Mouse (Mus musculus) ES-Bruce4 (cell line): ENCODE measurements around the gene Glrx2. TPM values are rescaled to one million over a fixed set of nuclear protein-coding genes. Genes with fewer than 3 reads are reported as not detected.

Experiments used
- H3K27ac ChIP-seq: 2 replicates; pipeline ENCODE4 v1.5.1; 2012; ENCODE audit warnings: low read length, inconsistent platforms; ENCODE audit not compliant: insufficient read depth
- H3K27me3 ChIP-seq: 2 replicates; pipeline ENCODE4 v1.6.1; 2012; ENCODE audit warnings: mild to moderate bottlenecking, low read length, inconsistent platforms; ENCODE audit not compliant: control insufficient read depth, poor library complexity, insufficient read depth, severe bottlenecking
- H3K36me3 ChIP-seq: 2 replicates; pipeline ENCODE4 v1.6.1; 2012; ENCODE audit warnings: inconsistent platforms, mild to moderate bottlenecking, low read length, moderate library complexity; ENCODE audit not compliant: control insufficient read depth, poor library complexity, insufficient read depth, severe bottlenecking
- H3K4me1 ChIP-seq: one replicate; pipeline ENCODE4 v1.8.1; 2011; ENCODE audit warnings: low read length; ENCODE audit not compliant: control insufficient read depth, insufficient read depth
- H3K4me3 ChIP-seq: 2 replicates; pipeline ENCODE4 v1.5.1; 2011; ENCODE audit warnings: low read depth, mild to moderate bottlenecking, low read length
- H3K9ac ChIP-seq: 2 replicates; pipeline ENCODE4 v1.6.1; 2012; ENCODE audit warnings: low read depth, mild to moderate bottlenecking, inconsistent platforms; ENCODE audit not compliant: poor library complexity, severe bottlenecking
- H3K9me3 ChIP-seq: replicated peaks from 2 replicates; pipeline ENCODE4 v1.6.1; 2012; ENCODE audit warnings: mild to moderate bottlenecking, low read length, inconsistent platforms; ENCODE audit not compliant: control insufficient read depth, poor library complexity, insufficient read depth, severe bottlenecking
- CTCF ChIP-seq: IDR thresholded peaks from one replicate; pipeline ENCODE4 v1.8.1; 2011; ENCODE audit warnings: low read depth, low read length
- EP300 ChIP-seq: IDR thresholded peaks from 2 replicates; pipeline ENCODE4 v1.6.1; 2011; ENCODE audit warnings: low read depth, low read length; ENCODE audit not compliant: insufficient read depth
- POLR2A ChIP-seq: IDR thresholded peaks from one replicate; pipeline ENCODE4 v1.8.1; 2011; ENCODE audit warnings: low read length; ENCODE audit not compliant: insufficient read depth
- polyA plus RNA-seq: library from polyadenylated mRNA; stranded (reverse); fragments of >200 nt; gene quantifications from 2 replicates; pipeline ENCODE4 v1.2.4, GENCODE M21; 2011; ENCODE audit warnings: low read depth; ENCODE audit not compliant: missing spikeins, insufficient read depth, insufficient read length

Glrx2 gene
- polyA plus RNA-seq, 1 experiment: 42.3 TPM

DNA sequence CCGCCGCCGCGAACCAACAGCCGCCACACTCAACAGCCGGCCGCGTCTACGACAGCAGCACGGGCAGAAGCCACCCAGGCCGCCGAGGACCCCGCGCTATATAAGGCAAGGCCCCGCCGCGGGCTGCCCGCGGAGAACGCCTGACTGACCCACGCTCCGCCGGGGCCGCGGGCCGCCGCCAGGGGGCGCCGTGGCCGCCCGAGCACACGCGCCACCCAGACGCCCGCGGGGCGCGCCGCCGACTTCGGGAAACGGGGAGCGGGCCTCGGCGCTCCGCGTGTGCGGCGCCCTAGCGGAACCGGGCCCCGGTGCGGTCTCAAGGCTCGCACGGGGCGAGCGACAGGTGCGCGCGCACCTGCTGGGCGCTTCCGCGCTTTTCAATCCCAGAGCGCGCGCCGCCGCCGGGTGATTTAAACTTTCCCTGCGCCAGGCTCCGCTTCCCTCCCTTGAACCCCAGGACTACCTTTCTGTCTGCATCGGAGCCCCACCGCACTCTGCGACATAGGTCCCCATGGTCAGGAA, 13.3 kb upstream of the Glrx2 start, which contains the start of gene Cdc73:
Cdc73 (minus strand) TSS at position 153 of the 522 bp plus-strand sequence.
- TF ChIP-seq CTCF (peak; percentile 40), EP300 (no peak), POLR2A (no peak)
- H3K9ac ChIP-seq: peak within 1 kb of the TSS; percentile 87
- peak within 1 kb of the TSS; percentile 97 for H3K4me3 ChIP-seq
- H3K27me3 ChIP-seq: no peaks in the 10 kb centered on the region
- no peaks in the 10 kb centered on the region for H3K9me3 ChIP-seq
- H3K36me3 ChIP-seq: peaks cover 2% of the 10 kb centered on the region; the same call in 1 of the 2 replicates
- no peaks in the 10 kb centered on the region for H3K4me1 ChIP-seq
- peak within 1 kb of the TSS; percentile 71 for H3K27ac ChIP-seq

DNA sequence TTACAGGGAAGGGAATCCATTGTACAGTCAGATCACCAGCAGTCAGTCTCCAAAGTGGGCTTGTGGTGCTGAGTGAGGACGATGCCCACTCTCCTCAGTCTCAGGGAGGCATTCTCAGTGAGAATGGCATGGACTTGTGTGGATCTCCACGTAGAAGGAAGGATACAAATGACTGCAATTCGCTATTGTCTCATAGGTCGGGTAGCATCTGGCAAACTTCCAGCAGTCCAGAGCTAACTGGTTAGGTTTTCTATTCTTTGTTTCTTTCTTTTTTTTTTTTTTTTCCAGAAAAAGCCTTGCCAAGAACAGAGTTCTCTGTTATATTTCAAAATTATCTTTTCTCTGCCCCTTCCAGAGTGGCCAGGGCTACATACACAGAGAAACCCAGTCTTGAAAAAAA, 9.1 kb upstream of the Glrx2 start:
- TF ChIP-seq EP300: no peak
- TF ChIP-seq CTCF: no peak
- no peak for TF ChIP-seq POLR2A

DNA sequence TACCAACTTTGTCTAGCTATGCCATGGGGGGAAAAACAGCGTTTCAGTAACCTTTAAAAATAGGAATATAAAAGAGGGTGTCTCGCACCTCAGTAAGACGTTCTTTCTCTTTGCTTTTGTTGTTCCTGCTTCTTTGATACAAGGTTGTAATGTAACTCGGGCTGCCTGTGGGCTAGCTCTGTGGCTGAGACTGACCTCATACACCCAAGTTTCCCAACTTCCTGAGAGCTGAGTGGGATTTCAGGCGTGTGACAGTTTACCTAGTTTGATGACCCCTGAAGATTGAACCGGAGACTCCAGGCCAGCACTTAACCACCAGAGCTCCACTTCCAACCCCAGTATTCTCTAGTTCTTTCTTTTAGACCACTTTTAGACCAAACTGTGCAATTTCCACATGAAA, 7.8 kb upstream of the Glrx2 start:
- Histone ChIP-seq H3K36me3 (no peaks in the 10 kb centered on the region), H3K4me3 (no peak overlapping the region), H3K4me1 (no peaks in the 10 kb centered on the region), H3K27ac (no peak overlapping the region), H3K27me3 (no peaks in the 10 kb centered on the region; the same call in 1 of the 2 replicates), H3K9me3 (no peaks in the 10 kb centered on the region), H3K9ac (no peak overlapping the region)
- no peak for TF ChIP-seq POLR2A
- TF ChIP-seq CTCF: no peak

More for the DNA sequence above, 9.1 kb upstream of the Glrx2 start:
- no peak overlapping the region for H3K4me3 ChIP-seq
- H3K4me1 ChIP-seq: no peaks in the 10 kb centered on the region
- H3K9me3 ChIP-seq: no peaks in the 10 kb centered on the region
- no peak overlapping the region for H3K9ac ChIP-seq
- H3K36me3 ChIP-seq: no peaks in the 10 kb centered on the region
- no peak overlapping the region for H3K27ac ChIP-seq
- H3K27me3 ChIP-seq: no peaks in the 10 kb centered on the region; the same call in 1 of the 2 replicates

DNA sequence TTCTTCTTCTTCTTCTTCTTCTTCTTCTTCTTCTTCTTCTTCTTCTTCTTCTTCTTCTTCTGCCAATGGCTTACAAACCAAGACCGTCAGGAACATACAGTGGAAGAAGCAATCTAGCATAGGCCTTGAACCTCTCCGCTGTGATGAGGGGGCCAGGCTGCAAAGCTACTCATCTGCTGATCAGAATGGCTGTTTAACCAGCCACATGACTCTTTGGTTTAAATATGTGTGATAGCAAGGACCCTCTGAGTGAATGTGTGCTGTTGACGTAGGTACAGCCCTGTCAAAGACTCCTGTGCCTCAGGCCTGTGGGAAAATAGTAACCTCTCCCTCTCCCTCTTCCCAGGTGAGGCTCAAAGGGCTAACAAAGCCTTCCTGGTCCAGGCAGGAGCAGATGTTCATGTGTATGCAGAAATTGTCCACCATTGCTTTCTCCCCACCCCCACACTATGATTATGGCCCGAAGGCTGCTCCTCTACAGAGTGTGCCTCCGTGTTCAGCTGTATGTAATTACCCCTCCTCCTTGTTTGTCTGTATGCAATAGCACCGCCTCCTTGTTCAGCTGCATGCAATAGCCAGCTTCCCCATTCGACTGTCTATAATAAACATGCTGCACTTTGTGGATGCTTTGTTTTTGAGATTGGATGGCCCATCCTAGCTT, 6.0 kb upstream of the Glrx2 start:
- Histone ChIP-seq H3K36me3 (no peaks in the 10 kb centered on the region), H3K27me3 (no peaks in the 10 kb centered on the region; the same call in 1 of the 2 replicates), H3K4me3 (no peak overlapping the region), H3K9me3 (no peaks in the 10 kb centered on the region), H3K4me1 (no peaks in the 10 kb centered on the region), H3K27ac (no peak overlapping the region), H3K9ac (no peak overlapping the region)
- TF ChIP-seq EP300 (no peak), CTCF (no peak), POLR2A (no peak)

DNA sequence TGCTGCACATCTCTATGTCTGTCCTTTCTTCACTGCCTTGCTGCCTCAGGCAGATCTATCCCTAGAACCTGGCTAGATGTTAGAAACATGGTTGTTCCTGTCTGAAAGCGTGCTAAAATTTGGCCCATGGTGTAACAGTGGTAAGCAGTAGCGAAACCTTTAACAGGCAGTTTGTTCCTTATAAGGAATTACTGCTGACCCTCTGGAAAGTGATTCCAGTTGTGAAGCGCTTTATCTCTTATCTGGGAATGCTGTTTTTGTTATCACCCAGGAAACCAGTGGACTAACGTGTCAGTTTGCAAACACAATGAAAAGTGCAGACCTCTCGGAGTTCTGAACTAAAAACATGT, 5.5 kb upstream of the Glrx2 start:
- Histone ChIP-seq H3K4me3 (no peak overlapping the region), H3K9me3 (no peaks in the 10 kb centered on the region), H3K4me1 (no peaks in the 10 kb centered on the region), H3K9ac (no peak overlapping the region), H3K27ac (no peak overlapping the region), H3K36me3 (no peaks in the 10 kb centered on the region), H3K27me3 (no peaks in the 10 kb centered on the region; the same call in 1 of the 2 replicates)
- TF ChIP-seq CTCF: no peak
- TF ChIP-seq EP300: no peak
- no peak for TF ChIP-seq POLR2A

DNA sequence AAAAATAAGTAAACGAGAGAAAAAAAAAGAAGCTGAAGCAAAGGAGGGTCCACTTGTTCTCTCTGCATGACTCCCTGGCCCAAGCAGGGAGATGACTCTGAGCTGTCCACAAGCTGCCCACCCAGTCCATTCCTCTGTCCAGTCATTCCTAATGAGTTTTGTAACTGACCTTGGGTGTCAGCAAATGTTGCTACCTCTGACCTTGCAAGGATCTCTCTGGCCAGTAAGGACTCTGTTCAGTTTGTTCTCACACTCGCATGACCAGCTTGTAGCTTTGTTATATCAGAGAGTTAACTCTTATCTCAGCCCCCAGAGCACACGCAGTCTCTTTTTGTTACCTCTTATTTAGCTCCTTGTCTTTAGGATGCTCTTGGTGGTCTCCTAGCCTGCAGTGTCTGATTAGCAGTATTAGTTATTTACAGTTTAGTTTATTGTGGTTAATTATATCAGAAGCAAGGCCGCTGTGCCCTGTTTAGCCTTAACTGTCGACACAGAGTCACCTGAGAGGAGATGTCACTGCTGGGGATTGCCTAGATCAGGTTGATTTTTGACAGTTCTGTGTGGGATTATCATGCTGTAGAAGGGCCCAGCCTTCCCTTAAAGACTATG, 8.4 kb downstream of the Glrx2 start:
- Histone ChIP-seq H3K4me1 (no peaks in the 10 kb centered on the region), H3K27ac (no peak overlapping the region), H3K9ac (no peak overlapping the region), H3K4me3 (no peak overlapping the region), H3K9me3 (peaks cover 3% of the 10 kb centered on the region; the same call in 1 of the 2 replicates), H3K36me3 (no peaks in the 10 kb centered on the region), H3K27me3 (no peaks in the 10 kb centered on the region; the same call in 1 of the 2 replicates)
- TF ChIP-seq EP300: no peak
- TF ChIP-seq CTCF: no peak
- no peak for TF ChIP-seq POLR2A
